Mouse (Mus musculus) cerebellum, adult 2 months (tissue): ENCODE measurements around the gene Lif.

ENCODE experiments used
- CTCF ChIP-seq: fragments of 200-500 bp; IDR thresholded peaks from 2 replicates; pipeline ENCODE4 v1.5.1; 2011; ENCODE audit warnings: low read depth, mild to moderate bottlenecking, control low read depth, low read length, moderate library complexity, borderline replicate concordance; ENCODE audit not compliant: insufficient read depth
- POLR2A ChIP-seq: fragments of 200-500 bp; IDR thresholded peaks from 2 replicates; pipeline ENCODE4 v1.6.1; 2011; ENCODE audit warnings: low read length, control low read depth, borderline replicate concordance; ENCODE audit not compliant: insufficient read depth

DNA sequence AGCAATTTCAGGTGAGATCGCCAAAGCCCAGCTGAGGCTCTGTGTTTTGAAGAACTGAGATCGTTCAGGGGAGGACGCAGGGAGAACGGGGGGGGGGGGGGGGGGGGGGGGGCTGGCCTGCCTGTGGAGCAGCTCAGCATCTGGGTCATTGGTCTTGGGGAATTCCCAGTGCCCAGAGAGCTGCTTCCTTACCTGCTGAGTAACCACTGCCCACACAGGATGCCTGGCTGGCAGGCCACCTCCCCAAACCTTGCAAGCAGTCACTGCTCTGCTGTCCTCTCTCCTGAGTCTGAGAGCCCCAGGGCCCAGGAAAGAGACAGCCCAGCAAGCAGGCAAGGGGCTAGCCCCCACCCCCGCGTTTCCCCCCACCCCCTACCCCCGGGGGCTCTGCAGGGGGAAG lies 5.5 kb downstream of the Lif start:
- TF ChIP-seq POLR2A, result no peak
- TF ChIP-seq CTCF, result no peak
